Mouse (Mus musculus) E14TG2a.4 (cell line): ENCODE measurements around the gene Prph.
"Not testable (repeated sequence)": the region's sequence is repeated elsewhere in the genome, so short reads cannot be mapped to it uniquely, and the experiment has no call there.

Experiments used
- CTCF ChIP-seq: conservative IDR thresholded peaks from 2 replicates; pipeline ENCODE4 v1.5.1; 2014; ENCODE audit warnings: low read length
- POU5F1 ChIP-seq: IDR thresholded peaks from 2 replicates; pipeline ENCODE4 v1.6.1; 2014; ENCODE audit warnings: low read length, borderline replicate concordance

DNA sequence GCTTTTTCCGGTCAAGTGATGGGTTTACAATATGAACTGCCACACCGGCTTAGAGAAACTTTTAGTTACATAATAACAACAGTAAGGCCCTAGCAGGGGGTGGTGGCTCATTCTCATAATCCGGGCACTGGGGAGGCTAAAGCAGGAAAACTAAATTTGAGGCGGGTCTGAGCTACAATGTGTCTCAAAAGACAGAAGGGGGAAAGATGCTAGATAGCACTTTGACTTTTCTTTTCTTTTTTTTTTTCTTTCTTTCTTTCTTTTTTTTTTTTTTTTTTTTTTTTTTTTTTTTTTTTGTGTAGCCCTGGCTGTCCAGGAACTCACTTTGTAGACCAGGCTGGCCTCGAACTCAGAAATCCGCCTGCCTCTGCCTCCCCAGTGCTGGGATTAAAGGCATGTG is 9.2 kb upstream of the Prph start:
- TF ChIP-seq CTCF, POU5F1: not testable (repeated sequence)
